Mouse (Mus musculus): Measurements from ENCODE around the gene Ftl1.

GRCm38 (mm10) chr7:45409497-45410163 is 50.1 kb downstream of the Ftl1 start:
- TF ChIP-seq EP300 (IDR thresholded peaks at IDR 0.05; ENCODE audit: insufficient read depth, low read depth, low read length) (no peak), POLR2A (IDR thresholded peaks at IDR 0.05; ENCODE audit: insufficient read depth, low read length) (no peak)
